Mouse (Mus musculus): ENCODE measurements around the gene Dcst2. TPM values are rescaled to one million over a fixed set of nuclear protein-coding genes. Genes with fewer than 3 reads are reported as not detected.
A peak's percentile ranks its signal among the peaks of the same experiment; 100 is the strongest.

Gene Dcst2
- 0.34 TPM in 1 of 2 replicates, not detected in the other for polyA plus RNA-seq (2016; fragmentation: Nextera tagmentation; extraction: Ambion mirVana)

DNA sequence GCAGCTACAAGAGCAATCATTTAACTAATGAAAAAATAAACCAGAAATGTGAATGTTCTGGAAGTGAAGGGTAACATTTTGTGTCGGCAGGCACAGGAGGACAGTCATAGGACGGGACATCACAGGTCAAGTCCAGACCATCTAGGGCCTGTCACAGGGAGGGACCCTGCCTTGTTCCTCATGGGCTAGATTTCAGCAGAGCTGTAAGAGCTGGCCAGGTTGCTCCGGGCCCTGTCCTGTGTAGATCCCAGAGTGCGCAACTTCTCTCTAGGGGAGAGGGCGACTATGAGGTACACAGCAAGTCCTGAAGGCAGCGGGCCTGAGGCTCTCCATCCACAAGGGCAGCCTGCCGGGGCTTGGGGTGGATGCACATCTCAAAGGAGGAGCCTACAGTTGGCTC lies at the start of gene Dcst2:
TSS of gene Dcst2 (plus strand) at position 301 of the 400 bp plus-strand sequence.
- Histone ChIP-seq H3K4me3 (no peak within 1 kb of the TSS), H3K27ac (no peak within 1 kb of the TSS), H3K9me3 (no peaks in the 10 kb centered on the region), H3K36me3 (no peaks in the 10 kb centered on the region), H3K27me3 (ENCODE audit: insufficient read depth, poor library complexity, severe bottlenecking) (peaks cover 16% of the 10 kb centered on the region), H3K4me1 (replicated peaks) (peaks cover 27% of the 10 kb centered on the region)
- WGBS, result 87% methylated on average over 7 of the region's 7 CpGs
- no peak for DNase-seq (ENCODE audit: low spot score)

DNA sequence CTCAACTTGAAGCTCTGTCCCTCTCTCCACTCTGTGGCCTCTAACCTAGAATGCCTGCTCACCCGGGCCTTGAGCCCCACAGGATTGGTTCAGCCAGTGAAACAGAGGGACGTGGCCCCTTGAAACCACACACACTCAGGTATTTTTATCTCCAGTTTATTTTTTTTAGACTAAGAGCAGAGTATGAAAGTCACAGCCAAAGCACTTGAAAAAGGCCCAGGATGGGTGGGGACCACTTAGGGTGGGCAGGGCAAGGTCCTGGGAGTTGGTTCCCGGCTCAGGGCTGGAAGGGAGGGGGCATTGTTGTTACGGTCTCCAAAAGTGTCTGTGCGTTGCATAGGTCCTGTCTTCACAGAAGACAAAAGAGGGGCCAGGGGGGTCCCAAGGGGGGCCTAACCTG lies 47.4 kb upstream of the Dcst2 start:
- Histone ChIP-seq H3K4me1 (replicated peaks) (peaks cover 50% of the 10 kb centered on the region), H3K27me3 (ENCODE audit: insufficient read depth, poor library complexity, severe bottlenecking) (peaks cover 46% of the 10 kb centered on the region), H3K27ac (no peak overlapping the region), H3K36me3 (no peaks in the 10 kb centered on the region), H3K9me3 (no peaks in the 10 kb centered on the region), H3K4me3 (no peak overlapping the region)
- DNase-seq (ENCODE audit: low spot score), result no peak
- WGBS, result 77% methylated on average over 5 of the region's 5 CpGs

- H3K27ac ChIP-seq, result peak overlapping the region; percentile 84
- DNase-seq (ENCODE audit: low spot score), result no peak
- WGBS, result 42% methylated on average over 2 of the region's 2 CpGs
- no peaks in the 10 kb centered on the region for H3K36me3 ChIP-seq
- no peaks in the 10 kb centered on the region for H3K9me3 ChIP-seq
- H3K4me3 ChIP-seq, result peak overlapping the region; percentile 54
- peaks cover 54% of the 10 kb centered on the region for H3K4me1 ChIP-seq (replicated peaks)
- H3K27me3 ChIP-seq (ENCODE audit: insufficient read depth, poor library complexity, severe bottlenecking), result peaks cover 51% of the 10 kb centered on the region
Measured at GRCm38 (mm10) chr3:89314791-89315190, 47.0 kb upstream of the Dcst2 start.

GRCm38 (mm10) chr3:89315195-89315929 lies 46.4 kb upstream of the Dcst2 start:
- H3K4me1 ChIP-seq (replicated peaks), result peaks cover 60% of the 10 kb centered on the region
- H3K27me3 ChIP-seq (ENCODE audit: insufficient read depth, poor library complexity, severe bottlenecking), result peaks cover 57% of the 10 kb centered on the region
- peak overlapping the region; percentile 84 for H3K27ac ChIP-seq
- no peaks in the 10 kb centered on the region for H3K9me3 ChIP-seq
- peak overlapping the region; percentile 54 for H3K4me3 ChIP-seq
- WGBS, result 5% methylated on average over 26 of the region's 26 CpGs
- peak; percentile 90 for DNase-seq (ENCODE audit: low spot score)
- H3K36me3 ChIP-seq, result no peaks in the 10 kb centered on the region

DNA sequence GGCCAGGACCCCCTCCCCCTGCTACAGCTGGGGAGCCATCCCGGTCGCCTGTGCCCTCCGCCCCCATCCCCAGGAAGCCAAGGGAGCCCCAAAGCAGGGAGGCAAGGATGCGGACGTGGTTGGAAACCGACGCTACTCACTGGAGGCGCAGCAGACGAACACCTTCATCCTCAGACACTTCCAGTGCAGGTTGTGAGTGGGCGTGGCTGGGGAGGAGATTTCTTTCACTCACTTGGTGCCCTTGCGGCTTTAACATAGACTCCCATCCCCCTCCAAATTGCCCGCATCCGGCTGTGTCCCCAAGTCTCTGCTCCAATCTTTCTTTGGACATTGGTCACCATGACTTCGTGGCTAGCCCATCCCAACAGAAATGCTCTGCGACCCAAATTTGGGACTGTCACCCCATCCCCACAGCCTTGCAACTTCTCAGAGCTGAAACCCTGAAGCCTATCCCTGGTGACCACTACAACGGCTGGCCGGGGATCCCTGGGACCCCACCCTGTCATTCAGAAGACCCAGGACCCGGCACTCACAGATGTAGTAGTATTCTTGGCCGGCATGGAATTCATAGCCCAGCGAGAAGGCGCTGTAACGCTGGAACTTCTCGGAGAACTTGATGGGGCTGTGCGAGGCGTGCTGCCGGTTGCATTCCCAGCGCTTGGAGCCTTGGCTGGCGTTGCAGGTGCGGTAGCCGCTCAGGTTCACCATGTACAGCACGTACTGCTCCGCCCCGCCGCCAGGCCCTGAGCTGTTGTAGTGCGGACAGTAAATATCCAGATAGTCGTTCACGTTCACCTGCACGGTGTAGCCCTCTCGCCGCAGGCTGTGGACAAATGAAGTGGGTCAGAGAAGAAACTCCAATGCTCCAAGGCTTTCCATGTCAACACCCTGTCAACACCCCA lies 45.6 kb upstream of the Dcst2 start:
- 10% methylated on average over 40 of the region's 40 CpGs for WGBS
- peak; percentile 23 for DNase-seq (ENCODE audit: low spot score)
- peak overlapping the region; percentile 54 for H3K4me3 ChIP-seq
- peaks cover 65% of the 10 kb centered on the region for H3K27me3 ChIP-seq (ENCODE audit: insufficient read depth, poor library complexity, severe bottlenecking)
- H3K4me1 ChIP-seq (replicated peaks), result peaks cover 68% of the 10 kb centered on the region
- H3K27ac ChIP-seq, result peak overlapping the region; percentile 84; the same call in 1 of the 2 replicates
- no peaks in the 10 kb centered on the region for H3K9me3 ChIP-seq
- H3K36me3 ChIP-seq, result no peaks in the 10 kb centered on the region

DNA sequence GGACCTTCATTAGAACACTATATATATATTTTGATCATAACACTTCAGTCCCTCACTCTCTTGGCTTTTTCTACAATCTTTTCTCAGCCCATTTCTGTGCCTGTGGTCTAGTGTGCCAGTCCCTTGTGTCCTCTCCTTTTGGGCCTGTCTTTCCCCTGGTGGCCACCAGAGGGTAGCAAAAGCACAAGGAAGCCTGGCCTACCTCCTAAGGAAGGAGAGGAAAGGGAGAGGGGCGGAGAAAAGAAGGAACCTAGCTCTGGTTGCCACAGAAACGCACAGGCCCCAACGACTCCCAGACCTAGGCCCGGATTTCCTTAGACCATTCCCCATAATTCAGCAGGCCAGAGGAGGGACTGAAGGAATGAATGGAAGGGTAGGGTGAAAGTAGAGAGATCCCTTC lies 44.9 kb upstream of the Dcst2 start:
- Histone ChIP-seq H3K36me3 (no peaks in the 10 kb centered on the region), H3K27me3 (ENCODE audit: insufficient read depth, poor library complexity, severe bottlenecking) (peaks cover 71% of the 10 kb centered on the region), H3K4me3 (peak overlapping the region; percentile 54), H3K9me3 (no peaks in the 10 kb centered on the region), H3K4me1 (replicated peaks) (peaks cover 74% of the 10 kb centered on the region), H3K27ac (peak overlapping the region; percentile 13; the same call in 1 of the 2 replicates)
- peak; percentile 88 for DNase-seq (ENCODE audit: low spot score)
- 0% methylated on average over 4 of the region's 4 CpGs for WGBS

GRCm38 (mm10) chr3:89317246-89317645 lies 44.5 kb upstream of the Dcst2 start:
- WGBS, result 58% methylated on average over 6 of the region's 6 CpGs
- peaks cover 79% of the 10 kb centered on the region for H3K4me1 ChIP-seq (replicated peaks)
- no peaks in the 10 kb centered on the region for H3K9me3 ChIP-seq
- H3K27me3 ChIP-seq (ENCODE audit: insufficient read depth, poor library complexity, severe bottlenecking), result peaks cover 76% of the 10 kb centered on the region
- peak overlapping the region; percentile 54 for H3K4me3 ChIP-seq
- DNase-seq (ENCODE audit: low spot score), result no peak
- H3K27ac ChIP-seq, result peak overlapping the region; percentile 13; the same call in 1 of the 2 replicates
- H3K36me3 ChIP-seq, result no peaks in the 10 kb centered on the region

DNA sequence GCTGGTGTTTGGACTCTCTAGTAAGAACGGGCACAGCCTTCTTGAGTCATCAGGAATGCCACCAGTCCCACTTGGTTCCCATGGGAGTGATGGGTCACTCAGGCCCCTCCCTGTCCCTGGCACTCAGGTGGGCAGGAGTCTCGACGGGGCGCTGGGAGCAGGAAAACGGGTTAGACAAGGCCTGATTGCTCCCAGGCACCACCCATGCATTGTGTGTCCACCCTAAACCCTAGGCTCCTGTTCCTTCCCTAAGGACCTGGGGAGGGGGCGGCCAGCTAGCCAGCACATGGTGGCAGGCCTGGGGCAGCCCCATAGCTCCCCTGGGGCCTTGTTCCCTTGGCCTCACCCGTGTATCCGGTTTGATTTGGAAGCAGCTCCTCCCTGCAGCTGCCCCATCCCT lies 43.5 kb upstream of the Dcst2 start:
- Histone ChIP-seq H3K9me3 (no peaks in the 10 kb centered on the region), H3K27ac (no peak overlapping the region), H3K36me3 (no peaks in the 10 kb centered on the region), H3K4me3 (0 out of 2 replicates have a peak overlapping the region, but pooled peaks have one; percentile 71), H3K4me1 (replicated peaks) (peaks cover 89% of the 10 kb centered on the region), H3K27me3 (ENCODE audit: insufficient read depth, poor library complexity, severe bottlenecking) (peaks cover 86% of the 10 kb centered on the region)
- DNase-seq (ENCODE audit: low spot score), result no peak
- 69% methylated on average over 8 of the region's 8 CpGs for WGBS

- Histone ChIP-seq H3K4me1 (replicated peaks) (peaks cover 91% of the 10 kb centered on the region), H3K36me3 (no peaks in the 10 kb centered on the region), H3K9me3 (no peaks in the 10 kb centered on the region), H3K27ac (peak overlapping the region; percentile 24), H3K4me3 (peak overlapping the region; percentile 71), H3K27me3 (ENCODE audit: insufficient read depth, poor library complexity, severe bottlenecking) (peaks cover 94% of the 10 kb centered on the region)
- 5% methylated on average over 21 of the region's 21 CpGs for WGBS
- peak; percentile 40 for DNase-seq (ENCODE audit: low spot score)
Measured at GRCm38 (mm10) chr3:89318971-89319590, 42.7 kb upstream of the Dcst2 start.

DNA sequence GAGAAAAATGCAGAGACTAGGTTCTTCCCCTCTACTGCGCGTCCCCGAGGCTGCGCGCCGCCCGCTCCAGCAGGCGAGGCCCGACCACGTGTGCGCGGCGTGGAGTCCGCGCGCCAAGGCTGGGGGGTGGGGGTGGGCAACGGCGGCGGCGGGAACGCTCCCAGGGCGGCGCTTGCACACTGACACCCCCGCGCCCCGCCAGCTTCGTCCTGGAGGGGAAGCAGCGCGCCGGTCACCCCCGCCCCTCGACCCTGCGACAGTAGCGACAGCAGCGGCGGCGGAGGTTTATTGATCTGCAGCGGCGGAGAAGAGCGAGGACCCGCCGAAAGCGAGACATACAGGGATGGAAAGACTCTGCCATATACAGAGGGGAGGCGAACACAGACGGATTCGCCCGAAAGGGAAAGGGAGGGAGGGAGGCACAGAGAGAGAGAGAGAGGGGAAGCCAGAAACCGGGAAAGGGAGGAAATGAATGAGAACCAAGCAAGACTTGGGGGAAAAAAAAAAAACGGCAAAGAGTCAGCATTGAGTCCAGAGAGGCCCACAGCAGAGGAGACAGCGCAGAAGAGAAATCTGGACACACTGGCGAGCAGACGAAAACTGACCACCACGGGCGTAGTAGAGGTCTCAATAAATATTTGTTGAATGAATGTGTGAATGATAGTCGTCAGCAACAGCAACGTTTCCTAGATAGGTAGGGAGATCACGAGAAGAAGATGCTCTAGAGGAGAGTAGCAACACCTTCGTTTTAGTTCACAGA lies 42.0 kb upstream of the Dcst2 start:
- peaks cover 87% of the 10 kb centered on the region for H3K4me1 ChIP-seq (replicated peaks)
- WGBS, result 4% methylated on average over 58 of the region's 58 CpGs
- no peaks in the 10 kb centered on the region for H3K36me3 ChIP-seq
- peak overlapping the region; percentile 71 for H3K4me3 ChIP-seq
- H3K27me3 ChIP-seq (ENCODE audit: insufficient read depth, poor library complexity, severe bottlenecking), result peaks cover 97% of the 10 kb centered on the region
- peak; percentile 61 for DNase-seq (ENCODE audit: low spot score)
- peak overlapping the region; percentile 24; the same call in 1 of the 2 replicates for H3K27ac ChIP-seq
- H3K9me3 ChIP-seq, result no peaks in the 10 kb centered on the region

DNA sequence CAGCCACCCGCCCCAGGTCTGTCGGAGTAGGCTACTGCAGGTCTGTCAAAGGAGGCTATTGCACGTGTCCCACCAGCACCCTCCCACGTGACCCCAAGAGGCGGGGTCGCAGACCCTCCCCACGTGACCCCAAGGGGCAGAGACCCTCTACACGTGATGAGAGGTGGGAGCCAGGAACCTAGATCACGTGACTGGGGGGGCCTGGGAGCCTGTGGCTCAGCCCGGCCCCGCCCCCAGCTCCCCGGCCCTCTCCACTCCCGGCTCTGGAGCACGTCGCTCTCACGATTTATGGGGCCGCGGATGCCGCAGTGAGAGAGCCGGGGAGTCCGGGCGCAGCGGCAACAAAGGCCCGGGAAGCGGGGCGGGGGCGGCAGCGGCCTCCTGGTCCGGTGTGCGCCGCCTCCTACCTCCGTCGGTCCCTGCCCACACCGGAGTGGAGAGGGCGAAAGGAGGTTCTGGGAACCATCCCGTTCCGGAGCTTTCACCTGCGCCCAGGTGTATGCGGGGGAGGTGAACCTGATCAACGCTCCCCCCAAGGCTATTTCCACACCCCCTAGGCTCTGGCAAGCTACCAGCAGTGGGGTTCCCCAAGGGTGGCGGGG lies 41.1 kb upstream of the Dcst2 start:
- peaks cover 92% of the 10 kb centered on the region for H3K27me3 ChIP-seq (ENCODE audit: insufficient read depth, poor library complexity, severe bottlenecking)
- H3K27ac ChIP-seq, result peak overlapping the region; percentile 87
- peak overlapping the region; percentile 71 for H3K4me3 ChIP-seq
- H3K36me3 ChIP-seq, result no peaks in the 10 kb centered on the region
- peaks cover 78% of the 10 kb centered on the region for H3K4me1 ChIP-seq (replicated peaks)
- no peaks in the 10 kb centered on the region for H3K9me3 ChIP-seq
- peak; percentile 78 for DNase-seq (ENCODE audit: low spot score)
- under 1% methylated on average over 41 of the region's 41 CpGs for WGBS
